Mouse (Mus musculus) MEL (cell line): ENCODE measurements around the gene Lrrfip1. TPM values are rescaled to one million over a fixed set of nuclear protein-coding genes. Genes with fewer than 3 reads are reported as not detected.

Experiments
- DNase-seq: peaks from one replicate; pipeline ENCODE4 v3.0.0; 2011; ENCODE audit warnings: low read depth, low spot score
- H3K27ac ChIP-seq: 2 replicates; pipeline ENCODE4 v1.5.1; 2012; ENCODE audit warnings: low read depth, mild to moderate bottlenecking, control low read depth, low read length, moderate library complexity; ENCODE audit not compliant: control insufficient read depth
- H3K27me3 ChIP-seq, 2 experiments: fragments of 150-350 bp in 1 of 2; sonication (generic) in 1 of 2; 2 replicates each; pipeline ENCODE4 v1.6.1; 2012; ENCODE audit warnings: low read length in 2 of 2, mild to moderate bottlenecking in 2 of 2, improper control_type of control experiment in 1 of 2, moderate library complexity in 1 of 2; ENCODE audit not compliant: insufficient read depth in 2 of 2, control insufficient read depth in 1 of 2
- H3K36me3 ChIP-seq, 2 experiments: 2 replicates each; pipeline ENCODE4 v1.6.1; 2012 to 2014; ENCODE audit warnings: low read length in 2 of 2, improper control_type of control experiment in 1 of 2, inconsistent platforms in 1 of 2, mild to moderate bottlenecking in 1 of 2; ENCODE audit not compliant: insufficient read depth in 2 of 2, control insufficient read depth in 1 of 2
- H3K4me1 ChIP-seq, 2 experiments: fragments of 150-350 bp in 1 of 2; sonication (generic) in 1 of 2; 2 replicates each; pipeline ENCODE4 v1.6.1; 2012; ENCODE audit warnings: low read length in 2 of 2, improper control_type of control experiment in 1 of 2, mild to moderate bottlenecking in 1 of 2; ENCODE audit not compliant: insufficient read depth in 2 of 2, control insufficient read depth in 1 of 2
- H3K4me3 ChIP-seq, 2 experiments: fragments of 150-350 bp in 1 of 2; sonication (generic) in 1 of 2; 2 replicates each; pipeline ENCODE4 v1.5.1; 2012; ENCODE audit warnings: low read depth in 2 of 2, low read length in 2 of 2, mild to moderate bottlenecking in 2 of 2, moderate library complexity in 2 of 2, control low read depth in 1 of 2, improper control_type of control experiment in 1 of 2; ENCODE audit not compliant: control insufficient read depth in 1 of 2, insufficient read depth in 1 of 2
- H3K79me2 ChIP-seq: 2 replicates; pipeline ENCODE4 v1.6.1; 2012; ENCODE audit warnings: mild to moderate bottlenecking, low read length, moderate library complexity; ENCODE audit not compliant: control insufficient read depth, poor library complexity, insufficient read depth
- H3K9ac ChIP-seq: 2 replicates; pipeline ENCODE4 v1.6.1; 2012; ENCODE audit warnings: low read depth, mild to moderate bottlenecking, control low read depth, low read length, moderate library complexity; ENCODE audit not compliant: control insufficient read depth, poor library complexity, severe bottlenecking
- H3K9me3 ChIP-seq: fragments of 150-350 bp; sonication (generic); replicated peaks from 2 replicates; pipeline ENCODE4 v1.6.1; 2012; ENCODE audit warnings: mild to moderate bottlenecking, low read length, improper control_type of control experiment, moderate library complexity; ENCODE audit not compliant: insufficient read depth
- BHLHE40 ChIP-seq: IDR thresholded peaks from 2 replicates; pipeline ENCODE4 v1.6.1; 2012; ENCODE audit warnings: low read depth, mild to moderate bottlenecking, inconsistent platforms, low read length, improper control_type of control experiment, borderline replicate concordance
- E2F4 ChIP-seq: IDR thresholded peaks from 2 replicates; pipeline ENCODE4 v1.6.1; 2011; ENCODE audit warnings: low read depth, low read length, improper control_type of control experiment, borderline replicate concordance
- ELF1 ChIP-seq: IDR thresholded peaks from 2 replicates; pipeline ENCODE4 v1.6.1; 2014; ENCODE audit warnings: low read depth, mild to moderate bottlenecking, inconsistent platforms, low read length, improper control_type of control experiment, moderate library complexity
- EP300 ChIP-seq, 2 experiments: IDR thresholded peaks; 2 replicates each; pipeline ENCODE4 v1.6.1; 2011; ENCODE audit warnings: improper control_type of control experiment in 2 of 2, low read length in 2 of 2, low read depth in 1 of 2, mild to moderate bottlenecking in 1 of 2
- ETS1 ChIP-seq: IDR thresholded peaks from 2 replicates; pipeline ENCODE4 v1.6.1; 2012; ENCODE audit warnings: low read depth, mild to moderate bottlenecking, inconsistent platforms, low read length, improper control_type of control experiment, moderate library complexity
- JUND ChIP-seq: IDR thresholded peaks from 2 replicates; pipeline ENCODE4 v1.6.1; 2011; ENCODE audit warnings: low read depth, mild to moderate bottlenecking, improper control_type of control experiment, low read length
- MAFK ChIP-seq: IDR thresholded peaks from 2 replicates; pipeline ENCODE4 v1.6.1; 2011; ENCODE audit warnings: low read depth, mild to moderate bottlenecking, low read length, improper control_type of control experiment, borderline replicate concordance
- MAX ChIP-seq: IDR thresholded peaks from 2 replicates; pipeline ENCODE4 v1.6.1; 2011; ENCODE audit warnings: low read length, improper control_type of control experiment
- MEF2A ChIP-seq: IDR thresholded peaks from 2 replicates; pipeline ENCODE4 v1.6.1; 2014; ENCODE audit warnings: low read depth, mild to moderate bottlenecking, inconsistent platforms, low read length, improper control_type of control experiment; ENCODE audit not compliant: poor library complexity, insufficient replicate concordance, severe bottlenecking; ENCODE audit errors: extremely low read depth
- MYC ChIP-seq: IDR thresholded peaks from 2 replicates; pipeline ENCODE4 v1.6.1; 2011; ENCODE audit warnings: low read depth, mild to moderate bottlenecking, low read length, improper control_type of control experiment, moderate library complexity
- NELFE ChIP-seq: IDR thresholded peaks from 2 replicates; pipeline ENCODE4 v1.6.1; 2011; ENCODE audit warnings: low read depth, low read length, improper control_type of control experiment
- POLR2A ChIP-seq, 2 experiments: IDR thresholded peaks; 2 replicates each; pipeline ENCODE4 v1.6.1; 2011 to 2012; ENCODE audit warnings: low read length in 2 of 2, mild to moderate bottlenecking in 2 of 2, control low read depth in 1 of 2, improper control_type of control experiment in 1 of 2, low read depth in 1 of 2, moderate library complexity in 1 of 2; ENCODE audit not compliant: control insufficient read depth in 1 of 2, insufficient read depth in 1 of 2, poor library complexity in 1 of 2
- POLR2AphosphoS2 ChIP-seq: IDR thresholded peaks from 2 replicates; pipeline ENCODE4 v1.6.1; 2011; ENCODE audit warnings: low read length, improper control_type of control experiment
- POLR2AphosphoS5 ChIP-seq: IDR thresholded peaks from 2 replicates; pipeline ENCODE4 v1.6.1; 2012; ENCODE audit warnings: low read depth, borderline replicate concordance, mild to moderate bottlenecking, inconsistent platforms, low read length, moderate library complexity, mixed read lengths
- RAD21 ChIP-seq: IDR thresholded peaks from 2 replicates; pipeline ENCODE4 v1.6.1; 2011; ENCODE audit warnings: mild to moderate bottlenecking, low read depth, low read length, improper control_type of control experiment
- RCOR1 ChIP-seq: IDR thresholded peaks from 2 replicates; pipeline ENCODE4 v1.6.1; 2012; ENCODE audit warnings: low read depth, mild to moderate bottlenecking, inconsistent platforms, low read length, improper control_type of control experiment
- SIN3A ChIP-seq: IDR thresholded peaks from 2 replicates; pipeline ENCODE4 v1.6.1; 2012; ENCODE audit warnings: low read length, improper control_type of control experiment, inconsistent platforms
- TAL1 ChIP-seq: IDR thresholded peaks from 2 replicates; pipeline ENCODE4 v1.6.1; 2012; ENCODE audit warnings: mild to moderate bottlenecking, inconsistent platforms, low read length, moderate library complexity, mixed read lengths
- TBP ChIP-seq: IDR thresholded peaks from 2 replicates; pipeline ENCODE4 v1.8.0; 2011; ENCODE audit warnings: low read depth, low read length, improper control_type of control experiment
- TCF12 ChIP-seq: IDR thresholded peaks from 2 replicates; pipeline ENCODE4 v1.6.1; 2014; ENCODE audit warnings: low read depth, mild to moderate bottlenecking, inconsistent platforms, low read length, improper control_type of control experiment, moderate library complexity
- USF1 ChIP-seq: IDR thresholded peaks from 2 replicates; pipeline ENCODE4 v1.6.1; 2014; ENCODE audit warnings: low read depth, mild to moderate bottlenecking, inconsistent platforms, low read length, improper control_type of control experiment, moderate library complexity
- USF2 ChIP-seq, 2 experiments: IDR thresholded peaks; 2 replicates each; pipeline ENCODE4 v1.6.1; 2011 to 2012; ENCODE audit warnings: improper control_type of control experiment in 2 of 2, low read length in 2 of 2, borderline replicate concordance in 1 of 2, inconsistent platforms in 1 of 2, low read depth in 1 of 2, mild to moderate bottlenecking in 1 of 2; ENCODE audit not compliant: insufficient read depth in 1 of 2
- polyA plus RNA-seq, 2 experiments: library from polyadenylated mRNA; stranded (reverse) in 1 of 2; unstranded in 1 of 2; fragments of >175 nt in 1 of 2; fragments of >200 nt in 1 of 2; gene quantifications; 2 replicates each; pipeline versions ENCODE4 v1.2.1 to v1.2.4; 2012; ENCODE audit warnings: low replicate concordance in 2 of 2, low read depth in 1 of 2; ENCODE audit not compliant: insufficient read length in 2 of 2, insufficient read depth in 1 of 2, missing spikeins in 1 of 2
- total RNA-seq: library from RNA; depleted of rRNA; stranded (reverse); fragments of 300-350 nt; gene quantifications from 2 replicates; pipeline ENCODE4 v1.2.3, GENCODE M21; 2012

Lrrfip1 gene
- total and polyA plus RNA-seq, 3 experiments: 12.9 to 15.4 TPM; not detected in 1

- no peaks in the 10 kb centered on the region for H3K9me3 ChIP-seq
- no peak for TF ChIP-seq E2F4
- no peak for TF ChIP-seq TBP
- no peak for TF ChIP-seq ELF1
- TF ChIP-seq BHLHE40: no peak
- no peak for TF ChIP-seq MAFK
- TF ChIP-seq USF2 (IDR thresholded peaks at IDR 0.05; ENCODE audit: borderline replicate concordance in 1 of 2, insufficient read depth in 1 of 2, low read depth in 1 of 2, low read length in 2 of 2): no peak
- TF ChIP-seq RAD21: no peak
- no peak for TF ChIP-seq MAX
- no peak for TF ChIP-seq POLR2AphosphoS2
- TF ChIP-seq POLR2A (IDR thresholded peaks at IDR 0.05; ENCODE audit: control insufficient read depth in 1 of 2, insufficient read depth in 1 of 2, low read depth in 1 of 2, low read length in 2 of 2, poor library complexity in 1 of 2): no peak
- no peak for TF ChIP-seq RCOR1
- TF ChIP-seq USF1: no peak
- no peak for TF ChIP-seq ETS1
- no peak for TF ChIP-seq MYC
- TF ChIP-seq TAL1: no peak
- no peak for TF ChIP-seq POLR2AphosphoS5
- no peak overlapping the region for H3K4me3 ChIP-seq
- H3K4me1 ChIP-seq: peaks cover 0 to 2% of the 10 kb centered on the region in 2 experiments; a peak in 1 of 4 replicates
- H3K27me3 ChIP-seq: no peaks in the 10 kb centered on the region
- H3K9ac ChIP-seq: no peak overlapping the region
- no peaks in the 10 kb centered on the region; a peak in 1 of 4 replicates for H3K36me3 ChIP-seq
- H3K79me2 ChIP-seq: no peaks in the 10 kb centered on the region
- no peak overlapping the region for H3K27ac ChIP-seq
- DNase-seq: no peak
Observed at GRCm38 (mm10) chr1:91023230-91023629, 24.7 kb downstream of the Lrrfip1 start.

GRCm38 (mm10) chr1:91023960-91024359 is 25.4 kb downstream of the Lrrfip1 start:
- no peak for TF ChIP-seq SIN3A
- no peak for TF ChIP-seq RAD21
- TF ChIP-seq TAL1: no peak
- TF ChIP-seq BHLHE40: no peak
- TF ChIP-seq MYC: no peak
- TF ChIP-seq NELFE: no peak
- TF ChIP-seq TCF12: no peak
- no peak for TF ChIP-seq POLR2AphosphoS5
- TF ChIP-seq JUND: no peak
- TF ChIP-seq MEF2A: no peak
- no peak for TF ChIP-seq MAFK
- TF ChIP-seq EP300 (IDR thresholded peaks at IDR 0.05; ENCODE audit: low read depth in 1 of 2, low read length in 2 of 2): no peak
- peak overlapping the region; percentile 15; the same call in 1 of the 2 replicates for H3K27ac ChIP-seq
- H3K9ac ChIP-seq: no peak overlapping the region
- no peaks in the 10 kb centered on the region for H3K9me3 ChIP-seq
- H3K4me1 ChIP-seq: peaks cover 0 to 2% of the 10 kb centered on the region in 2 experiments; a peak in 1 of 4 replicates
- no peaks in the 10 kb centered on the region for H3K79me2 ChIP-seq
- peak; percentile 33 for DNase-seq
- H3K4me3 ChIP-seq: no peak overlapping the region
- H3K36me3 ChIP-seq: no peaks in the 10 kb centered on the region; a peak in 1 of 4 replicates
- H3K27me3 ChIP-seq: no peaks in the 10 kb centered on the region
